Mouse (Mus musculus) intestine, embryonic 15.5 days (tissue): ENCODE results near the gene Cd86. TPM values are rescaled to one million over a fixed set of nuclear protein-coding genes. Genes with fewer than 3 reads are reported as not detected.

Experiments
- ATAC-seq: fragments of 200-750 bp; cut with Nextera tagmentation; 2 replicates; pipeline ENCODE4 v1.8.0; 2017; ENCODE audit warnings: moderate TSS enrichment, moderate library complexity
- H3K27ac ChIP-seq: fragments of 300-500 bp; sonication (generic); 2 replicates; pipeline ENCODE4 v1.5.1; 2015; ENCODE audit warnings: mild to moderate bottlenecking, inconsistent platforms
- H3K27me3 ChIP-seq: fragments of 300-500 bp; sonication (generic); replicated peaks from 2 replicates; pipeline ENCODE4 v1.6.1; 2015; ENCODE audit warnings: inconsistent platforms
- H3K36me3 ChIP-seq: fragments of 300-500 bp; sonication (generic); 2 replicates; pipeline ENCODE4 v1.6.1; 2015; ENCODE audit warnings: inconsistent platforms
- H3K4me1 ChIP-seq: fragments of 300-500 bp; sonication (generic); replicated peaks from 2 replicates; pipeline ENCODE4 v1.6.1; 2015; ENCODE audit warnings: inconsistent platforms
- H3K4me2 ChIP-seq: fragments of 300-500 bp; sonication (generic); replicated peaks from 2 replicates; pipeline ENCODE4 v1.6.1; 2015; ENCODE audit warnings: mild to moderate bottlenecking, inconsistent platforms
- H3K4me3 ChIP-seq: fragments of 300-500 bp; sonication (generic); replicated peaks from 2 replicates; pipeline ENCODE4 v1.5.1; 2015; ENCODE audit warnings: inconsistent platforms
- H3K9ac ChIP-seq: fragments of 300-500 bp; sonication (generic); 2 replicates; pipeline ENCODE4 v1.6.1; 2015; ENCODE audit warnings: inconsistent platforms
- H3K9me3 ChIP-seq: fragments of 300-500 bp; sonication (generic); 2 replicates; pipeline ENCODE4 v1.6.1; 2016; ENCODE audit warnings: inconsistent platforms
- WGBS: fragments of 180-500 bp; shearing (Covaris S2); methylation state at CpG from one replicate; pipeline ENCODE4 v1.1.7; 2015; 5-methylcytosine and 5-hydroxymethylcytosine counted together
- polyA plus RNA-seq: library from polyadenylated mRNA; unstranded; fragments of >200 nt; fragmentation: Nextera tagmentation; extraction: Ambion mirVana; gene quantifications from 2 replicates; pipeline ENCODE4 v1.2.1, GENCODE M21; 2015

Gene Cd86
- polyA plus RNA-seq, 1 experiment from 2014 or later, result 2.4 TPM

DNA sequence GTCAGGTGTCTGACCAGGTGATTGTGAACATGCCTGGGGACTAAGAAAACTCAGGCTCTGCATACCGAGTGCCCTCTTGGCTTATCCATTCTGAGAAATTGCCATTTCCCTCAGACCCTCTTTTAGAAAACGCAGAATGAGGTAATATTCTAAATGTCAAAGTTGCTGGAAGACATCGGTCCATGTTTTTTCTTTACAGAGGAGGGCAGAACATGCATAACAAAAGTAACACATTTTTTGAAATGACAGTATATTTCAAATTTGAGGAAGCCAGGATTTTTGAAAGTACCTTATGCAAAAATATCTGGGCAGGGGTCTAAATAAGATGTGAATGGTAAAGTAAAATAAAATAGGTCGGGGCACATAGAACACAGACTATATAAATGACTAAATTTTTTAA is 15.4 kb downstream of the Cd86 start:
- Histone ChIP-seq H3K4me3 (no peak overlapping the region), H3K4me1 (no peaks in the 10 kb centered on the region), H3K9ac (no peak overlapping the region), H3K27me3 (no peaks in the 10 kb centered on the region), H3K4me2 (no peak overlapping the region), H3K9me3 (no peaks in the 10 kb centered on the region), H3K36me3 (no peaks in the 10 kb centered on the region), H3K27ac (no peak overlapping the region)
- ATAC-seq, result no peak
- WGBS, result 87% methylated on average over 4 of the region's 4 CpGs

DNA sequence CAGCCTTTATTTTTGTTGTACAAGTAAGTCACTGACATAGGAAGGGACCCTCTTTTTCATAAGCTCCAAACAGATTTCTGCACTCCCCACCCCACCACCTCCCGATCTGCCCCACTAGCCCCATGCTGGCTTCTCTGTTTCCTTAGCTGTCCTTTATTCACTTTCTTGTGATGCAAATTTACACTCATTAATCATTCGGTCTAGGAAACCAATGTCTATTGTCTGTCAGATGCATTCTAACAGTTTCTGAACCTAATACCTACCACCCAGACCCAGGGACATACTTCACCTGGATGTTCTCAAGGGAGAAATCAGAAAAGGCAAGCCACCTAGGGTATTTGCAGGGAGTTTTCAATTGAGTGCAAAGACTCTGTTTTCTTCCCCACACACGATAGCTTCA is 16.6 kb downstream of the Cd86 start:
- Histone ChIP-seq H3K9me3 (no peaks in the 10 kb centered on the region), H3K4me2 (no peak overlapping the region), H3K27me3 (no peaks in the 10 kb centered on the region), H3K4me1 (no peaks in the 10 kb centered on the region), H3K9ac (no peak overlapping the region), H3K4me3 (no peak overlapping the region), H3K36me3 (no peaks in the 10 kb centered on the region), H3K27ac (no peak overlapping the region)
- WGBS, result 72% methylated on average over 3 of the region's 3 CpGs
- ATAC-seq, result no peak

DNA sequence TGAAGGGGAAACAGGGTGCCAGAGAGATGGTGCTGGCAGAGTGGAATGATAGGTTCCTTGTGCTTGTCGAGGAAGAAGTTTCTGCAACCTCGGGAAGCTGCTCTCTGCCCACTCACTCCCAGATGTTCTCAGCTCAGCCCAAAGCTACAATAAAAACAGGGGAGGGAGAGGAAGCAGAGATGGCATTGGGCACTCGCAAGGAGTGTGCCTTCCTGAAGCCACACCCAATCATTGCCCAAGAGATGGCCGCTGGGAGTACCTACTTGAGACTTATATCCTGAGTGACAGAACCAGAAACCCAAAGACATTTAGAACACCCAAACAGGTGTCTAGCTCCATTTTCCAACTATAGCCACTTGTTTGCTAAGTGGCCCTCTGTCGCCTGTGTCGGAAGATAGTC is 20.8 kb downstream of the Cd86 start:
- H3K9ac ChIP-seq, result no peak overlapping the region
- no peak overlapping the region for H3K27ac ChIP-seq
- H3K4me2 ChIP-seq, result no peak overlapping the region
- H3K36me3 ChIP-seq, result no peaks in the 10 kb centered on the region
- H3K4me1 ChIP-seq, result no peaks in the 10 kb centered on the region
- no peaks in the 10 kb centered on the region for H3K27me3 ChIP-seq
- H3K4me3 ChIP-seq, result no peak overlapping the region
- no peaks in the 10 kb centered on the region for H3K9me3 ChIP-seq
- no peak for ATAC-seq
- 82% methylated on average over 6 of the region's 6 CpGs for WGBS

DNA sequence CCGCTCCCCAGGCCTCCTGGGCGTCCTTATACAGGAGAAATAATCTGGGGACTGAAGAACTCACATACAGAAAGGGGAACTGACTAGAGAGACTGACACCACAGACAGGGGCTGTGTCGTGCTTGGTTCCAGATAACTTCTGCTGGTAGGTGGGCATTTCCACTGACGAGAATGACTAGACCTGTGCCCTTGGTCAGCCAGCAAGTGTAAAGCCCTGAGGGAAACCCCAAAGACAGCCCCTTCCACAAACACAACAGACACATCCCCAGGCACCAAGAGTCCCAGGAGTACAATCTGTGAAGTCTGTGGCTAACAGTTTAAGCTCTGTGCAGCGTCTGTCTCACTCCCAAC is 23.2 kb downstream of the Cd86 start:
- Histone ChIP-seq H3K9me3 (no peaks in the 10 kb centered on the region), H3K27ac (no peak overlapping the region), H3K4me2 (no peak overlapping the region), H3K9ac (no peak overlapping the region), H3K4me1 (no peaks in the 10 kb centered on the region), H3K4me3 (no peak overlapping the region), H3K36me3 (no peaks in the 10 kb centered on the region), H3K27me3 (no peaks in the 10 kb centered on the region)
- ATAC-seq, result no peak
- WGBS, result 73% methylated on average over 5 of the region's 5 CpGs

DNA sequence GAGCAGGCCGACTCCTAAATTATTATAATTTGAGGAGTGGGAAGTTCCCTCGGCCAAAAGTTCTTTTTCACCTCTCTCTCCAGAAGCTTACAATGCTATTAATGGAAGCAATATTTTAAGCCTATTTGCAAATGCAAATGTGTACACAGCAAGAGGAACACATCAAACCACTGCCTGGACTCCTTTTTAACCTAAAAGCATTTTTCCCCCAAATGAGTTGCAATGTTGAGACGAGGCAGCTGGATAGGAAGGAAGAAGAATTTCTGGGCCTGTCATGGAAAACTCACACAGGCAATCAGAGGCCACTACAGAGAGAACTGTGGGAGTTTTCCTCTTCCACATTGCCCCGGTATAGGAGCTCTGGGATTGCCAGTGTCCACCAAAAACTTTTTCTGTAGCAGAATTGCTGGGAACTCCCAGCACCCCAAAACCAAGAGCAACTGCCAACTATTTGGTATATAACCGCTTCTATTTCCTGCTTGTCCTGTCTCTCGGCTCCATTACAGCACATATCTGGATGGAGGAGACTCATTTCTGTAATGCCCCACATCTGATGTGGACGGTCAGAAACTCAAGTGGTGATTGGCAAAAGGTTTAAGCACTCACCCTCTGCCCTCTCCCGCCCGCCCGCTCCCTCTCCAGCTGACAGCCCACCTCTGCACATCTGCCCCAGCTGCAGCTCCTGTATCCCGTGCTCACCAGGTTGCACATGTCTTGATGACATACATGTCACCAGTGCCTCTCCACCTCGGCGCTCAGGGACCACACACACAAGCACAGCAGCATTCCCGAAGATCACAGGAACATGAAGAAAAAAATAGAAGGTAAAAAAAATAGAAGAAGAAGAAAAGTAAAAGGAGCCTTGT is 23.8 kb downstream of the Cd86 start:
- WGBS, result 78% methylated on average over 14 of the region's 14 CpGs
- H3K27ac ChIP-seq, result no peak overlapping the region
- H3K9me3 ChIP-seq, result no peaks in the 10 kb centered on the region
- no peak for ATAC-seq
- H3K4me1 ChIP-seq, result no peaks in the 10 kb centered on the region
- H3K4me3 ChIP-seq, result no peak overlapping the region
- no peaks in the 10 kb centered on the region for H3K27me3 ChIP-seq
- H3K36me3 ChIP-seq, result no peaks in the 10 kb centered on the region
- no peak overlapping the region for H3K4me2 ChIP-seq
- H3K9ac ChIP-seq, result no peak overlapping the region

DNA sequence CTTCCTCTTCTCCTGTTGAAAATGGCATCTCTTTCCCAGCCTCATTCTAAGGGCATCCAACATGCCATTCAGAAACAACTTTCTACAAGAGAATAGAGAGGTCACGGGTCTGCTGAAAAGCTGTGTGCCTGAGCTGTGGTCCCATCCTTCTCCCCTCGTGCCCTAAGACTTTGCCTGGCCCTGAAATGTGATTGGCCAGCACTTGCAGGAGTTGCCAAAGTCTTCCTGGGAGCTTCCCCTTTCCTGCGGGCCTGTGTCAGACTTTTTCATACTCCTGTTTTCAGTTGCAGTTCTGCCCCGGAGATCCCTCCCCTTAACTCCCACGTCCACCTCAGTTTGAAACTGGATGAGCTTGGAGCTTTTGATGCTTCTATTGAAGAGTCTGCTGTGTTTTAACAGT is 24.9 kb downstream of the Cd86 start:
- no peaks in the 10 kb centered on the region for H3K4me1 ChIP-seq
- H3K9ac ChIP-seq, result no peak overlapping the region
- no peak overlapping the region for H3K27ac ChIP-seq
- 71% methylated on average over 5 of the region's 5 CpGs for WGBS
- no peak overlapping the region for H3K4me3 ChIP-seq
- ATAC-seq, result no peak
- no peak overlapping the region for H3K4me2 ChIP-seq
- no peaks in the 10 kb centered on the region for H3K27me3 ChIP-seq
- no peaks in the 10 kb centered on the region for H3K36me3 ChIP-seq
- no peaks in the 10 kb centered on the region for H3K9me3 ChIP-seq

DNA sequence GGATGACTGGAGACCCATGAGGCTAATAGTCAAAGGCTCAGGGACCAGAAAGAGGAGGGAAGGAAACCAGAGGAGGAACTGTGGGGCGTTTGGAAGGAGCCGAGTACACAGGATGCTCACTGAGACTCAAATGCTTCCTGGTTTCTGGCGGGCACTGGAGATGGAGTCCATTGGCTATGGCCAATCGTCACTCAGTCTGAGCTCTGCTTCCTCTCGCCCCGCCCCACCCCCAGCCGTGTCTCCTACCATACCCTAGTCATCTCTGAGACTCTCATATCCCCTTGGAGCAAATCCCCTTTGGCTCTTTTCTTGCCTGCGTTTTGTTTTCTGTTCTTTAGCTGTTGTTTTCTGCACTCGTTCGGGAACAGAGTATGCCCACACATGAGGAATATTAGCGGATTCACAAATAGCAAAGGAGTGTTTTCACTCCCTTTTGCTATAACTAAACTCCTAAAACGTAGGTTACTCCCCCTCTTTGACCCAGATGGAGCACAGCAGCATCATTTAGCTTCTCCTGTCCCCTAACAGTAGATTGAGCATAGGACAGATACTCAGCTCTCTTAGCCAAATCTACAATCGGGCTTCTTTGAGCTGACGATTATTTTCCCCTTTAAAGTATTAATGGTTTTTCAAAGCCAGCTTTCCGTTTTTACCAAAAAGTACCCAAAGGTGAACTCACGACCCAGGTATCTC is 25.9 kb downstream of the Cd86 start:
- Histone ChIP-seq H3K36me3 (no peaks in the 10 kb centered on the region), H3K27ac (no peak overlapping the region), H3K9me3 (no peaks in the 10 kb centered on the region), H3K9ac (no peak overlapping the region), H3K27me3 (no peaks in the 10 kb centered on the region), H3K4me2 (no peak overlapping the region), H3K4me1 (no peaks in the 10 kb centered on the region), H3K4me3 (no peak overlapping the region)
- no peak for ATAC-seq
- 84% methylated on average over 16 of the region's 16 CpGs for WGBS

DNA sequence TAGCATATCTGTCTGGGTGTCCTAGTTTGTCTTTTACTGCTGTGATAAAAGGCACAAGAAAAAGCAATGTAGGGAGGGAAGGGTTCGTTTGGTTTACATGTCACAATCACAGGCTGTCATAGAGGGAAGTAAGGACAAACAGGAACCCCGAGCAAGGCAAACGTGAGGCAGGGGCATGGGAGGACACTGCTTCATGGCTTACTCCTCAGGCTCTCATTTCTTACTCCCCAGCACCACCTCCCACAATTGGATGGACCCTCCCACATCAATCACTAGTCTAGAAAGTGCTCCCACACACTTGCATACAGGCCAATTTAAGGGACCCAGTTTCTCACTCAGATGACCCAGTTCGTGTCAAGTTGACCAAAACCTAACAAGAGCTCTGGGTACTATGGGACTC is 29.1 kb downstream of the Cd86 start:
- Histone ChIP-seq H3K9me3 (no peaks in the 10 kb centered on the region), H3K4me3 (no peak overlapping the region)
- WGBS, result 55% methylated on average over 4 of the region's 4 CpGs

DNA sequence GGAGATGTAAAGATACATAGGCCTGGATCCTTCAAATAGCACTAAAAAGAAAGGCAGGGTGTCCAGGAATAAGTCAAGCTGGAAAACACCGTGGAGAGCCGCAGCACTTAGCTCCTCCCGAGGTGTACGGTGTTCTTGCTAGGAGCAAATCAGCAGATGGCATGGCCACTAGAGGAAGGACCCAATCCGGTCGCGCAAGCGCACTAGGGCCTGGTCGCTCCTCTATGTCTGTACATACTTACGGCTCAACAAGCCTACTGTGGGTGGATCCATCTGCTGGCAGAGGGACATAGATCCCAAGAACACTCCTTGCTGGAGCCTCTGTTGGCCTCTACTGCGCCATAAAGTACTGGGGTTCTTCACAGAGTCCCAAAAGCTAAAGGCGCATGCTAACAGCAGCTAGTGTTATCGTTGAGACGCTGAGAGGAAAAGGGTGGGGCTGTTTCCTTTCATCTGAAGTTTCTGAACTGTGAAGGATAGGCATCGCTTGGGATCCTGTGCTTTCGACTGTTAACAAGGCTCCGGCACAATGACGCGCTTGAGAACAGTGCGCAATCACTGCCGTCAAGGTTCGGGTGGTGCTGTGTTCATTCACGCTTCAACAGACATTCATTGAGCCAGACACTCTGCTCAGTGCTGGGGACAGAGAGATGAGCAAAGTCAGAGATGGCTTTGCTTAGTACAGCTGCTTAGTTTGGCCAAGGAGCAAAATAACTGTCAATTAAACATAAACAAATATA is 30.7 kb downstream of the Cd86 start:
- H3K4me1 ChIP-seq, result no peaks in the 10 kb centered on the region
- H3K4me2 ChIP-seq, result no peak overlapping the region
- no peaks in the 10 kb centered on the region for H3K9me3 ChIP-seq
- no peaks in the 10 kb centered on the region for H3K27me3 ChIP-seq
- WGBS, result 90% methylated on average over 23 of the region's 23 CpGs
- no peak overlapping the region for H3K9ac ChIP-seq
- H3K36me3 ChIP-seq, result no peaks in the 10 kb centered on the region
- H3K27ac ChIP-seq, result no peak overlapping the region
- no peak overlapping the region for H3K4me3 ChIP-seq
- ATAC-seq, result no peak

More for the DNA sequence above, 29.1 kb downstream of the Cd86 start:
- Histone ChIP-seq H3K9ac (no peak overlapping the region), H3K4me1 (no peaks in the 10 kb centered on the region), H3K27me3 (no peaks in the 10 kb centered on the region), H3K27ac (no peak overlapping the region), H3K36me3 (no peaks in the 10 kb centered on the region), H3K4me2 (no peak overlapping the region)
- ATAC-seq, result no peak

DNA sequence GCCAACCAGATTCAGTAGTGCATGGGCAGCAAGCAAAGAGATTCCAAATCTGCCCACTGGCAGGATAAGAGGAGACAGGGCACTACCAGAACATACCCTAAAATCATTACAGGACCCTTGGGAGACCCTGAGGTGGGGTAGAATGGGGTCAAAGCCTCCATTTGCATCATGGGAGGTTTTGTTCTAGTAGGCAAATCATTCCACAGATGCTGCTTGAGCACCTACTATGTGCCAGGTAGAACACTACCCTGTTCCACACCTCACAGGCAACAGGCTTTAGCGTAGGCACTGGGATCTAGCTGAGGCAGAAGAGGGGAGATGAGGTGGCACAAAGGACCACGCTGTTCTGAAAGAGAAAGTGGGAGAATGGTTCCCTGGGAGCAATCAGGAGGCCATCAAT is 31.5 kb downstream of the Cd86 start:
- H3K27me3 ChIP-seq, result no peaks in the 10 kb centered on the region
- no peak overlapping the region for H3K9ac ChIP-seq
- 84% methylated on average over 2 of the region's 2 CpGs for WGBS
- ATAC-seq, result no peak
- no peaks in the 10 kb centered on the region for H3K9me3 ChIP-seq
- no peak overlapping the region for H3K4me2 ChIP-seq
- H3K4me1 ChIP-seq, result no peaks in the 10 kb centered on the region
- H3K4me3 ChIP-seq, result no peak overlapping the region
- no peak overlapping the region for H3K27ac ChIP-seq
- H3K36me3 ChIP-seq, result no peaks in the 10 kb centered on the region

DNA sequence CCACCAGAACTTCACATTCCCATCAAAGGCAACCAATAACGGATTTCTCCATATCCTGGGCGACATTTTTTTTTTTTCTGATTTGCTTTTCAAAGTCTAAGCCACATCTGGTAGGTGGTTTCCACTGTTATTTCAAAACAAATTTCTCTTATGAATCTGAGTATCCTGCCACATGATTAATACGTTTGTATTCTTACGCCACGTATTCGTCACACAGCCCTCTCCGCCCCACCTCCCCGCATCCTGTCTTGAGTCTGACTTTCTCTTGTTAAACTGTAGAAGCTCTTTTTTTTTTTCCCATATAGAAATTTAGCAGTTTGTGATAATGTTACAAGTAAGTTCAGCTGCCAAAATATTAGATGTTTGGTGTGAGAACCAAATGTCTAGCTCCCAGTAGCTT is 33.7 kb downstream of the Cd86 start:
- no peaks in the 10 kb centered on the region for H3K27me3 ChIP-seq

DNA sequence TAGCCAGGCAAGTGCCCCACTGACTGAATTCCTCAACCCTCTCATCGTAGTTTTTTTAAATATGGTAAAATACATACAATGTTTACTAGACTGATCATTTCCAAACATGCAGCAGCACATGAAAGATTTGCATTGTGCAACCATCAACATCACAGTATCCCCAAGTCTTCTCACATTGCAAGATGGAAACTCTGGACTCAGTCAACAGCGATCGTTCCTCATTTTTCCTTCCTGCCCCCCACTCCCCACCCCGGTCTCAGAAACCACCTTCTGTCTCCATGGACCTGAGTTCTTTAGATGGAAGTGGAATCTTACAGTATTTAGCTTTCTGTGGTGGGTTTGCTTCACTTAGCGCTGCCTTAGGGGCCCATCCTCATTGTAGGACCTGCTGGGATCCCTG is 34.3 kb downstream of the Cd86 start:
- Histone ChIP-seq H3K9me3 (no peaks in the 10 kb centered on the region), H3K9ac (no peak overlapping the region), H3K4me3 (no peak overlapping the region), H3K4me1 (no peaks in the 10 kb centered on the region), H3K4me2 (no peak overlapping the region), H3K27ac (no peak overlapping the region), H3K36me3 (no peaks in the 10 kb centered on the region), H3K27me3 (no peaks in the 10 kb centered on the region)
- 86% methylated on average over 5 of the region's 5 CpGs for WGBS
- no peak for ATAC-seq

More for the DNA sequence above, 33.7 kb downstream of the Cd86 start:
- no peaks in the 10 kb centered on the region for H3K9me3 ChIP-seq
- H3K36me3 ChIP-seq, result no peaks in the 10 kb centered on the region
- H3K27ac ChIP-seq, result no peak overlapping the region
- 90% methylated on average over 8 of the region's 8 CpGs for WGBS
- H3K4me2 ChIP-seq, result no peak overlapping the region
- H3K9ac ChIP-seq, result no peak overlapping the region
- no peak for ATAC-seq
- H3K4me1 ChIP-seq, result no peaks in the 10 kb centered on the region
- no peak overlapping the region for H3K4me3 ChIP-seq
